Mouse (Mus musculus): ENCODE measurements around the gene Abhd6. TPM values are rescaled to one million over a fixed set of nuclear protein-coding genes. Genes with fewer than 3 reads are reported as not detected.

Gene Abhd6
- total RNA-seq, 2 experiments from 2014 or later = 8.0 TPM

DNA sequence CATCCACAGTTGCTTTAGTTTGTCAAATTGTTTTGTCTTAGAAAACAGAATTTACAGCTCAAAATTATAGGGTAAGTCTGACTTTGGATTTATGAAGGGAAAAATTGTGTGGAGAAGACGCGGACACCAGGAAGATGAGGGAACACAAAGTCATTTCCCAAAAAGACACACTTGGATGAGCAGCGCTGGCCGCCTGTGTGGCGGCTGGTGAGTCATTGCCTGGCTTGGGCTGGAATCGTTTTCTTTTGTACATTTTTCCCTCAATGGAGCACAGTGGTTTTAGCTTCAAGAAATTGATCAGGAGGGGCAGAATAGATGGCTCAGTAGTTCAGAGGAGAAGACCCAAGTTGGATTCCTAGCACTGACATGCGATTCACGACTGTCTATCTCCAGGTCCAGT, 99.2 kb downstream of the Abhd6 start:
- intact Hi-C loops (cut with DNase I) = no loop called here
- DNase-seq = no peak

GRCm38 (mm10) chr14:8102676-8103075, 100.0 kb downstream of the Abhd6 start:
- DNase-seq = no peak
- intact Hi-C loops (cut with DNase I) = no loop called here

Other genes with a start within 250 kb of the Abhd6 start
- not detected for gene Gm26661, start 211.3 kb upstream of the Abhd6 start, total RNA-seq (2021)
- gene Flnb, start 184.9 kb upstream of the Abhd6 start, total RNA-seq (2021) = 10 to 100 TPM; 40.5 to 43.6 TPM
- gene Gm45521, start 45.6 kb upstream of the Abhd6 start, total RNA-seq (2021) = not detected
- not detected for gene Dnase1l3, start 8.3 kb upstream of the Abhd6 start, total RNA-seq (2021)
- 10 to 100 TPM; 21.5 to 24.6 TPM for gene Rpp14, start 77.5 kb downstream of the Abhd6 start, total RNA-seq (2021)
- gene Pxk, start 95.3 kb downstream of the Abhd6 start, total RNA-seq (2021) = 10 to 100 TPM; 21.4 to 26.2 TPM
- 100 to 1,000 TPM; 756 to 778 TPM for gene Pdhb, start 170.1 kb downstream of the Abhd6 start, total RNA-seq (2021)
- gene Kctd6, start 211.2 kb downstream of the Abhd6 start, total RNA-seq (2021) = 10 to 100 TPM; 11.8 to 14.8 TPM

All from heart, postnatal 10 days (tissue).